Mouse (Mus musculus): ENCODE results near the gene Camk2d. TPM values are rescaled to one million over a fixed set of nuclear protein-coding genes. Genes with fewer than 3 reads are reported as not detected.

Camk2d gene
- polyA plus RNA-seq, 1 experiment from 2014 or later, result 3.5 TPM

DNA sequence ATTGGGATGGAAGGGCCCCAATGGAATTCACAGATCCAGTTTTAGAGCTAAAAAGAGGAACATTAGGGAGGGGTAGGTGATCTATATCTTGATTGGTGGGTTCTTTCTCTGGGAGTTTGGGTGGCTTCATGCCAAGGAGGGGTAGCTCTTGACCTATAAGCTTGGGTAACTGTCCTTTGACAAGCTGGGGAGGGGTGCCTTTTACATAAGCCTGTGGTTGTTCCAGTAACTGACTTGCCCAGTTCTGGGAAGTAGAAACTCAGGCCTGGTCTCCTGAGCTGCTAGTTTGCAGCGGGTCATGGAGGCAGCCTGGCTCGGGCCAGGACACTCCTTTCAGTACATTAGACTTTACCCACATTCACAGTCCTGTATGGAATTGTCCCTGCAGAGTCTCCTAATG, 26.4 kb downstream of the Camk2d start:
- 64% methylated on average over 2 of the region's 2 CpGs for WGBS (ENCODE audit: insufficient replicate concordance)
- H3K27ac ChIP-seq (ENCODE audit: low read length), result no peak overlapping the region

DNA sequence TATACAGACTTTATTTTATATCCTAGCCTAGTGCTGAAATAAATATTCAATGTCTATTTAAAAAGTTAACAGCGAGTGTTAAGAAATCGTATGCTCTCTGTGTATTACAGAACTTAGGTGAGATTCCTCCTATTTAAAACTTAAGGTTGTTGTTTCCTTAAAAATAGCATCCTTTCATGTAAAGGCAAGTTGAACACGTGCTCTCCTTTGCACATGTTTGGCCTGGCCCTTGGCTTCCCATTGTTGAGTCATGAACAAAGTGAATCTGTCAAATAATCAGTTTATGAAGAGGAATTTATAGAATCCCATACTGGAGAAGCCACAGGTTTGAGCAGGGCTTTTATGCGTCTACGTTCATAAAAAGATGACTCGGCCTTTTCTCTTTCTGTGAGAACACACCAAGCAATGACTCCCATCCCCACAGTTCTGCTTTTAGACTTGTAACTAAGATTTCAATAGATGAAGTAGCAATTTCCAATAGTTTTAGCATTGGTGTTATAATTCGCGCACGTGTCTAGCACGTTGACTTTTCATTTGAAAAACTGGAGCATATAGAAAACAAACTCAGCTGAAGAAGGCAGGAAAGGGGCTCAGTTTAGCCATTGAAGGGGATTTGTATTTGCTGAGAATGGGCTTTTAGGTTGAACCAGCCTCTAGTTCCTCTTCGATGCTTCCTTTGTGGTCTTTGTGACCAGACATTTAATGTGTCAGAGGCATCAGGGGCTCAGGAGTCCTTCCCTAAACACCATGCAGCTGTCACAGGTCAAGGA, 29.1 kb downstream of the Camk2d start:
- no peak overlapping the region for H3K4me2 ChIP-seq (ENCODE audit: low read depth, low read length)
- no peaks in the 10 kb centered on the region for H3K4me1 ChIP-seq (ENCODE audit: control insufficient read depth, low read depth, low read length)
- H3K27ac ChIP-seq (ENCODE audit: low read length), result no peak overlapping the region
- 40% methylated on average over 11 of the region's 11 CpGs for WGBS (ENCODE audit: insufficient replicate concordance)
- H3K9me3 ChIP-seq (replicated peaks; ENCODE audit: control insufficient read depth, low read length), result no peaks in the 10 kb centered on the region; the same call in 1 of the 2 replicates
- no peak overlapping the region for H3K9ac ChIP-seq (ENCODE audit: low read depth, low read length)
- ATAC-seq (ENCODE audit: low read depth), result no peak
- no peak overlapping the region for H3K4me3 ChIP-seq (ENCODE audit: low read depth, low read length)
- no peaks in the 10 kb centered on the region for H3K27me3 ChIP-seq (ENCODE audit: control insufficient read depth, insufficient read depth, low read depth, low read length)
- no peaks in the 10 kb centered on the region for H3K36me3 ChIP-seq (ENCODE audit: control insufficient read depth, insufficient read depth)

More for the DNA sequence above, 26.4 kb downstream of the Camk2d start:
- no peaks in the 10 kb centered on the region for H3K27me3 ChIP-seq (ENCODE audit: control insufficient read depth, insufficient read depth, low read depth, low read length)
- no peak for ATAC-seq (ENCODE audit: low read depth)
- no peaks in the 10 kb centered on the region for H3K4me1 ChIP-seq (ENCODE audit: control insufficient read depth, low read depth, low read length)
- H3K9me3 ChIP-seq (replicated peaks; ENCODE audit: control insufficient read depth, low read length), result no peaks in the 10 kb centered on the region; the same call in 1 of the 2 replicates
- no peak overlapping the region for H3K4me2 ChIP-seq (ENCODE audit: low read depth, low read length)
- H3K9ac ChIP-seq (ENCODE audit: low read depth, low read length), result no peak overlapping the region
- H3K36me3 ChIP-seq (ENCODE audit: control insufficient read depth, insufficient read depth), result no peaks in the 10 kb centered on the region
- H3K4me3 ChIP-seq (ENCODE audit: low read depth, low read length), result no peak overlapping the region

DNA sequence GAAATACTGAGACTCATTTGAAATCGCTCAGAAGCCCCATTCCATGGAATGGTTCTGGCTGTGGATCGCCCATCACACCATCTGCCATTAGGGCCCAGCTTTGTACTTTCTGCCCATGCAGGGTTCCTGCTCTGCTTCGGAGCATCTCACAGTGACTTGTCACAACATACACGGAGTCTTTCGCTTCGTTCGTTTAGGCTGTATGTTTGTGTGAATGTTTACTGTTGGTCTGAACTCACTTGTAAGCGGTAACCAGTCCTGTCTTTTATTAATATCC, 29.6 kb downstream of the Camk2d start:
- no peak overlapping the region for H3K4me2 ChIP-seq (ENCODE audit: low read depth, low read length)
- no peaks in the 10 kb centered on the region for H3K36me3 ChIP-seq (ENCODE audit: control insufficient read depth, insufficient read depth)
- H3K4me3 ChIP-seq (ENCODE audit: low read depth, low read length), result no peak overlapping the region
- H3K4me1 ChIP-seq (ENCODE audit: control insufficient read depth, low read depth, low read length), result no peaks in the 10 kb centered on the region
- WGBS (ENCODE audit: insufficient replicate concordance), result 57% methylated on average over 8 of the region's 8 CpGs
- no peaks in the 10 kb centered on the region; the same call in 1 of the 2 replicates for H3K9me3 ChIP-seq (replicated peaks; ENCODE audit: control insufficient read depth, low read length)
- no peak overlapping the region for H3K9ac ChIP-seq (ENCODE audit: low read depth, low read length)
- no peaks in the 10 kb centered on the region for H3K27me3 ChIP-seq (ENCODE audit: control insufficient read depth, insufficient read depth, low read depth, low read length)
- ATAC-seq (ENCODE audit: low read depth), result no peak
- H3K27ac ChIP-seq (ENCODE audit: low read length), result no peak overlapping the region

DNA sequence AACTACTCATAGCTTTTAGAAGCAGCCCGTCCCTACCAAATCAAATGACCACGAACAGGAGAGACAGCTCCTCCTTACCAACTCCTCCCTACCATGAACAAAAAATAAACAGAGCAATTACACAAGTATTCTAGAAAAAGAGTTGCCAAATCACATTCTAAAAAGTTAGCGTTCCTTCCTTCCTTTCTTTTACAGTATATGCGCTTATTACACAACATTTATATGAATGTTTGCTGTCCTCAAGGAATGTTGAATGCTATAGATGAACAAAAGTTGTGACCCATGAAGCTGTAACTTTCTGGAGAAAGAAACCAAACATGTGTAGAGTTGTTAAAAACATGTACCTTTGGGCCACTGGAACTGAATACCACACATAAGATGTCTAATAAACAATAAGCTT, 31.9 kb downstream of the Camk2d start:
- H3K4me1 ChIP-seq (ENCODE audit: control insufficient read depth, low read depth, low read length), result no peaks in the 10 kb centered on the region
- no peak overlapping the region for H3K4me2 ChIP-seq (ENCODE audit: low read depth, low read length)
- no peak overlapping the region for H3K27ac ChIP-seq (ENCODE audit: low read length)
- H3K27me3 ChIP-seq (ENCODE audit: control insufficient read depth, insufficient read depth, low read depth, low read length), result no peaks in the 10 kb centered on the region
- 61% methylated on average over 4 of the region's 4 CpGs for WGBS (ENCODE audit: insufficient replicate concordance)
- no peak overlapping the region for H3K4me3 ChIP-seq (ENCODE audit: low read depth, low read length)
- H3K9me3 ChIP-seq (replicated peaks; ENCODE audit: control insufficient read depth, low read length), result no peaks in the 10 kb centered on the region; the same call in 1 of the 2 replicates
- no peak for ATAC-seq (ENCODE audit: low read depth)
- no peaks in the 10 kb centered on the region for H3K36me3 ChIP-seq (ENCODE audit: control insufficient read depth, insufficient read depth)
- H3K9ac ChIP-seq (ENCODE audit: low read depth, low read length), result no peak overlapping the region

DNA sequence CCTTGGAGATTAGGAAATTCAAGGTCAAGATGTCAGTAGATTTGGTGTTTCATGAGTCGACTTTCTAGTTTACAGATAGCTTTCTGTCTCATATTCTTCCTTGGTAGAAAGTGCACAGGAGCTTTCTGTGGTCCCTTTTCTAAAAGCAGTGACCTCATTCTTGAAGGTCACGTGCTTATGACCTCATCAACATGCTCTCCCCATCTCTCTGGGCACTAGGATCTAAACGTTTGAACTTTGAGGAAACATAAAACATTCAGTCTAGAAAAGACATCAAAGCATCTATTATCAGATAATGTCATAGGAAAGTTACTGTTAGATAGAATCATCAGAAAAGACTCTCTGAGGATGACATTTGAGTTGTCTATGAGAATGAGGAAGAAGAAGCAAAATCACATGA, 32.3 kb downstream of the Camk2d start:
- H3K4me3 ChIP-seq (ENCODE audit: low read depth, low read length), result no peak overlapping the region
- 35% methylated on average over 3 of the region's 3 CpGs for WGBS (ENCODE audit: insufficient replicate concordance)
- no peak overlapping the region for H3K9ac ChIP-seq (ENCODE audit: low read depth, low read length)
- no peaks in the 10 kb centered on the region for H3K36me3 ChIP-seq (ENCODE audit: control insufficient read depth, insufficient read depth)
- no peaks in the 10 kb centered on the region; the same call in 1 of the 2 replicates for H3K9me3 ChIP-seq (replicated peaks; ENCODE audit: control insufficient read depth, low read length)
- H3K4me2 ChIP-seq (ENCODE audit: low read depth, low read length), result no peak overlapping the region
- H3K27me3 ChIP-seq (ENCODE audit: control insufficient read depth, insufficient read depth, low read depth, low read length), result no peaks in the 10 kb centered on the region
- H3K27ac ChIP-seq (ENCODE audit: low read length), result no peak overlapping the region
- no peaks in the 10 kb centered on the region for H3K4me1 ChIP-seq (ENCODE audit: control insufficient read depth, low read depth, low read length)
- no peak for ATAC-seq (ENCODE audit: low read depth)

DNA sequence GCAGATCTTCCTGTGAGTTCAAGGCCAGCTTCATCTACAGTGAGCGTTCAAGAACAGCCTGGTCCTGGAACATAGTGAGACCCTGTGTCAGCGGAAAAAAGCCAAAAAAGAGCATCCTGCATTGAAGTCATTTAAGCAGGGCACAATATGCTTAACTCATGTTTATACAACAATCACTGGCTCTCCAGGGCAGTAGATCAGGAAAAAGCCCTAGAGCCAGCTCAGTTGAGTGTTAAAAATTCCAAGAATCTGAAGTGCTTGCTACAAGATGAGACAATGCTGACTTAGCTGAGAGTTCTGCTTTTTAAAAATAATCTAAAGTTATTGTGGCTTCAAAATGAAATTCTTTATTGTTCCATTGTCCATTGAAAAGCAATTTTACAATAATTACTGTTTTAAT, 32.9 kb downstream of the Camk2d start:
- Histone ChIP-seq H3K9ac (ENCODE audit: low read depth, low read length) (no peak overlapping the region), H3K27me3 (ENCODE audit: control insufficient read depth, insufficient read depth, low read depth, low read length) (no peaks in the 10 kb centered on the region), H3K4me2 (ENCODE audit: low read depth, low read length) (no peak overlapping the region), H3K4me1 (ENCODE audit: control insufficient read depth, low read depth, low read length) (no peaks in the 10 kb centered on the region), H3K27ac (ENCODE audit: low read length) (no peak overlapping the region), H3K9me3 (replicated peaks; ENCODE audit: control insufficient read depth, low read length) (no peaks in the 10 kb centered on the region), H3K4me3 (ENCODE audit: low read depth, low read length) (no peak overlapping the region), H3K36me3 (ENCODE audit: control insufficient read depth, insufficient read depth) (no peaks in the 10 kb centered on the region)
- no peak for ATAC-seq (ENCODE audit: low read depth)
- 70% methylated on average over 2 of the region's 2 CpGs for WGBS (ENCODE audit: insufficient replicate concordance)

DNA sequence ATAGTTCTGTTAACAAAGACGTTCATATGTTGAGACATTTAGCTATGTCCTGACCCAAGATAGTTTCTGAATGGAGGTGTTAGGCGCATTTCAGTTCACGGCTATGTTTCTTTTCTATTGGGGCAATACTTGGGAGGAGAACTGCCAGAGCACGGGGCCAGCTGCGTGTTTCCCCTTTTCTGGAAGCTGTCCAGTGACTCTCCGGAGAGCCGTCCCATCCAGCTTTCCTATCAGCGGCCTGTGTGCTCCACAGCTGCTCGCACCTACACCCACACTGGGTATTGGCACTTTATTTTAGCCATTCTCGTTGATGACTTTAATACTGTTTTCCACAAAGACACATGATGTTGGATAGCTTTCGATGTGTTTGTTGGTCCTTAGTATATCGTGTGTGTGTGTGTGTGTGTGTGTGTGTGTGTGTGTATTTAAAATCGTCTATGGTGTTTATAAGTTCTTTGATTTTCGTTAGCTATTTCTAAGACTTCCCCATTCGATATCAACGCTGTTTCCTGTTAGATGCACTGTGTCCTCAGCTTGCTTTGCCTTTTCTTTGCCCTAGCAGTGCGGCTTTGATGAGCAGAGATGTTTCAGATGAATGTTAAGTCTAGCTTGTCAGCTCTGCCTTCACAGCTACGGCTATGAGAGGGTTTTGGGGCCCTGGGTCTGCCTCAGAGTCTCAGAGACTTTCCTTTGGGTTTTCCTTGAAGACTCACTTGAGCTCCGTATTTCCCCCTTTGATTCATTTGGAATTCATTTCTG, 34.2 kb downstream of the Camk2d start:
- Histone ChIP-seq H3K4me3 (ENCODE audit: low read depth, low read length) (no peak overlapping the region), H3K4me1 (ENCODE audit: control insufficient read depth, low read depth, low read length) (no peaks in the 10 kb centered on the region), H3K27me3 (ENCODE audit: control insufficient read depth, insufficient read depth, low read depth, low read length) (no peaks in the 10 kb centered on the region), H3K27ac (ENCODE audit: low read length) (no peak overlapping the region), H3K4me2 (ENCODE audit: low read depth, low read length) (no peak overlapping the region), H3K9me3 (replicated peaks; ENCODE audit: control insufficient read depth, low read length) (no peaks in the 10 kb centered on the region), H3K9ac (ENCODE audit: low read depth, low read length) (no peak overlapping the region), H3K36me3 (ENCODE audit: control insufficient read depth, insufficient read depth) (no peaks in the 10 kb centered on the region)
- ATAC-seq (ENCODE audit: low read depth), result no peak; the same call in 1 of the 2 replicates
- WGBS (ENCODE audit: insufficient replicate concordance), result 36% methylated on average over 19 of the region's 19 CpGs

DNA sequence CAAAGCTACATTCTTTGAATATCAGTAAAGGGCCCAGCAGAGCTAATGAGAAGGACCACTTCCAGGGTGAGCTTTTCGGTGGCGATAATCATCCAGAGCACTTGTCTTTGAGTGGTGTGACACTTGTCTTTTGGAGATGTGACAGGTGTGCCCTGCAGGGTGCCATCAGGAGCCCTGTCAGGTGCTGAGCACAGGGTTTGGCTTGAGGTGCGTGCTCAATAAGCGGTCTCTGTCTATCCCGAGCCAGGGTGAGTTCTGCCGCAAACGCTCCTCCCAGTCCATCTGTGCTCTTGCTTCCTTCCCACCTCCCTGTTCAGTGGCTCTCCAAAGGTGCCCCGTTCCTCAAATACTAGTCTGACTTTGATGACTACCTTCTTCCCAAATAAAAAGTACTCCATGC, 35.5 kb downstream of the Camk2d start:
- Histone ChIP-seq H3K36me3 (ENCODE audit: control insufficient read depth, insufficient read depth) (no peaks in the 10 kb centered on the region), H3K4me2 (ENCODE audit: low read depth, low read length) (no peak overlapping the region), H3K9ac (ENCODE audit: low read depth, low read length) (no peak overlapping the region), H3K4me3 (ENCODE audit: low read depth, low read length) (no peak overlapping the region), H3K9me3 (replicated peaks; ENCODE audit: control insufficient read depth, low read length) (no peaks in the 10 kb centered on the region), H3K4me1 (ENCODE audit: control insufficient read depth, low read depth, low read length) (no peaks in the 10 kb centered on the region), H3K27me3 (ENCODE audit: control insufficient read depth, insufficient read depth, low read depth, low read length) (no peaks in the 10 kb centered on the region), H3K27ac (ENCODE audit: low read length) (no peak overlapping the region)
- WGBS (ENCODE audit: insufficient replicate concordance), result 78% methylated on average over 8 of the region's 8 CpGs
- ATAC-seq (ENCODE audit: low read depth), result no peak

DNA sequence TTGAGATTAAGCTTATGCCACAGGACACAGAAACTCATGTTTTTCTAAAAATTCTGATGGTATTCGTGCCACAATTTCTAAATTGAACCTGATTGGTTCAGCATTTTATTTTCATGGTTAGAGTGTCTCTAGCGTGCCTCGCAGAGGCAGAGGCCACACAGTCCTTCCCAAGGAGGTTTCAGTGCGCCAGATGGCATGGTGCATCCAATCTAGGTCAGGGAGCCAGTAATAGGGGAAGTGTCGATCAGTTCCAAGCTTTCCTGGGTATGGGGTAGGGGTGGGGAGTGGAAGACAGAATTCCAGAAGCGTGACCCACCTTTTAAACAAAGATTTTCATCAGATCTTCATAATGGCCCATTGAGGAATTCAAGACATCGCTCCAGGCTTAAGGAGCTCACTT, 36.5 kb downstream of the Camk2d start:
- 65% methylated on average over 7 of the region's 7 CpGs for WGBS (ENCODE audit: insufficient replicate concordance)
- Histone ChIP-seq H3K9ac (ENCODE audit: low read depth, low read length) (no peak overlapping the region), H3K9me3 (replicated peaks; ENCODE audit: control insufficient read depth, low read length) (no peaks in the 10 kb centered on the region), H3K27me3 (ENCODE audit: control insufficient read depth, insufficient read depth, low read depth, low read length) (no peaks in the 10 kb centered on the region), H3K36me3 (ENCODE audit: control insufficient read depth, insufficient read depth) (no peaks in the 10 kb centered on the region), H3K4me1 (ENCODE audit: control insufficient read depth, low read depth, low read length) (no peaks in the 10 kb centered on the region), H3K4me2 (ENCODE audit: low read depth, low read length) (no peak overlapping the region), H3K4me3 (ENCODE audit: low read depth, low read length) (no peak overlapping the region), H3K27ac (ENCODE audit: low read length) (no peak overlapping the region)
- ATAC-seq (ENCODE audit: low read depth), result no peak
